Mouse (Mus musculus): ENCODE data around the gene Gm20741. TPM values are rescaled to one million over a fixed set of nuclear protein-coding genes. Genes with fewer than 3 reads are reported as not detected.

The Gm20741 gene
- polyA plus RNA-seq, 1 experiment, result not detected

DNA sequence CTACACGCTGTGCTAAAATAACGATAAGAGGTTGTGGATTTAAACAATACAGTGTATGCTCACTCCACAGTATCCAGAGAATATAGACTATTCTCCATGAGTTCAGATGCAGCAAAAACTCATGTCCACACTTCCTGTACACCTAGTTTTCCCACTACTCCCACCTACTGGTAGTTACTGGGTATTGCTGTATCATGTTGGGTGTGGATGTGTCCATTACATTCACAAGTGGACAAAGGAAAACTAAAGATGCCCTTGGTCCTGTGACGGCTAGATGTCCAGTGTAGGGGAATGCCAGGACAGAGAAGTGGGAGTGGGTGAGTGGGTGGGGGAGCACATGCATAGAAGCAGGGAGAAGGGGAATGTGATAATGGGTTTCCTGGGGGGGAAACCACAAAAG, 11.7 kb upstream of the Gm20741 start:
- Histone ChIP-seq H3K27me3 (ENCODE audit: control insufficient read depth, insufficient read depth, low read length, poor library complexity, severe bottlenecking) (no peaks in the 10 kb centered on the region), H3K36me3 (ENCODE audit: control insufficient read depth, insufficient read depth, low read length, poor library complexity, severe bottlenecking) (no peaks in the 10 kb centered on the region), H3K9ac (ENCODE audit: low read depth, poor library complexity, severe bottlenecking) (no peak overlapping the region), H3K4me3 (ENCODE audit: low read depth, low read length) (no peak overlapping the region), H3K9me3 (replicated peaks; ENCODE audit: control insufficient read depth, insufficient read depth, low read length, poor library complexity, severe bottlenecking) (no peaks in the 10 kb centered on the region), H3K27ac (ENCODE audit: insufficient read depth, low read length) (no peak overlapping the region), H3K4me1 (ENCODE audit: control insufficient read depth, insufficient read depth, low read length) (peaks cover 1% of the 10 kb centered on the region)
- TF ChIP-seq EP300 (IDR thresholded peaks at IDR 0.05; ENCODE audit: insufficient read depth, low read depth, low read length), result no peak
- no peak for TF ChIP-seq POLR2A (IDR thresholded peaks at IDR 0.05; ENCODE audit: insufficient read depth, low read length)
- TF ChIP-seq CTCF (IDR thresholded peaks at IDR 0.05; ENCODE audit: low read depth, low read length), result no peak

DNA sequence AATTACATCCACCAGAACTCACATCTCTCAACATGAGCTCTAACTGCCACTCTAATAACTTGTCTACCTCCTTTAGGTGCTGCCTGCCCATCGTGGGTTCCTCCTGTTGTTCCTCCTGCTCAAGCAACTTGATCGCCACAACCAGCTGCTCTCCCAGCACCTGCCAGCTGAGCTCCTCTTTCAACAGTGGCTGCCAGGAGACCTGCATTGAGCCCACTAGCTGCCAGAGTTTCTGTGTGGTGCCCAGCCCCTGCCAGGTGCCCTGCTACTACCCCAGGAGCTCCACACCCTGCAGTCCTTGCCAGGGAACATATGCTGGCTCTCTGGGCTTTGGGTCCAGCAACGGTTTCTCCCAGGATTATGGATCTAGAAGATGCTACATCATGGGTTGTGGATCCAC, 8.0 kb upstream of the Gm20741 start, which contains the start of gene Krtap15:
TSS of gene Krtap15 (plus strand) at position 150 of the 400 bp plus-strand sequence.
- no peaks in the 10 kb centered on the region for H3K27me3 ChIP-seq (ENCODE audit: control insufficient read depth, insufficient read depth, low read length, poor library complexity, severe bottlenecking)
- TF ChIP-seq EP300 (IDR thresholded peaks at IDR 0.05; ENCODE audit: insufficient read depth, low read depth, low read length), result no peak
- no peak for TF ChIP-seq CTCF (IDR thresholded peaks at IDR 0.05; ENCODE audit: low read depth, low read length)
- TF ChIP-seq POLR2A (IDR thresholded peaks at IDR 0.05; ENCODE audit: insufficient read depth, low read length), result no peak
- H3K4me3 ChIP-seq (ENCODE audit: low read depth, low read length), result no peak within 1 kb of the TSS
- peaks cover 1% of the 10 kb centered on the region for H3K4me1 ChIP-seq (ENCODE audit: control insufficient read depth, insufficient read depth, low read length)
- no peaks in the 10 kb centered on the region for H3K36me3 ChIP-seq (ENCODE audit: control insufficient read depth, insufficient read depth, low read length, poor library complexity, severe bottlenecking)
- no peak within 1 kb of the TSS for H3K27ac ChIP-seq (ENCODE audit: insufficient read depth, low read length)
- no peak within 1 kb of the TSS for H3K9ac ChIP-seq (ENCODE audit: low read depth, poor library complexity, severe bottlenecking)
- H3K9me3 ChIP-seq (replicated peaks; ENCODE audit: control insufficient read depth, insufficient read depth, low read length, poor library complexity, severe bottlenecking), result no peaks in the 10 kb centered on the region

GRCm38 (mm10) chr16:88786786-88787185, 25.2 kb downstream of the Gm20741 start:
- Histone ChIP-seq H3K27ac (ENCODE audit: insufficient read depth, low read length) (no peak overlapping the region), H3K27me3 (ENCODE audit: control insufficient read depth, insufficient read depth, low read length, poor library complexity, severe bottlenecking) (no peaks in the 10 kb centered on the region), H3K9me3 (replicated peaks; ENCODE audit: control insufficient read depth, insufficient read depth, low read length, poor library complexity, severe bottlenecking) (no peaks in the 10 kb centered on the region; the same call in 1 of the 2 replicates), H3K9ac (ENCODE audit: low read depth, poor library complexity, severe bottlenecking) (no peak overlapping the region), H3K36me3 (ENCODE audit: control insufficient read depth, insufficient read depth, low read length, poor library complexity, severe bottlenecking) (no peaks in the 10 kb centered on the region), H3K4me1 (ENCODE audit: control insufficient read depth, insufficient read depth, low read length) (no peaks in the 10 kb centered on the region), H3K4me3 (ENCODE audit: low read depth, low read length) (no peak overlapping the region)
- TF ChIP-seq CTCF (IDR thresholded peaks at IDR 0.05; ENCODE audit: low read depth, low read length) (no peak), POLR2A (IDR thresholded peaks at IDR 0.05; ENCODE audit: insufficient read depth, low read length) (no peak), EP300 (IDR thresholded peaks at IDR 0.05; ENCODE audit: insufficient read depth, low read depth, low read length) (no peak)

DNA sequence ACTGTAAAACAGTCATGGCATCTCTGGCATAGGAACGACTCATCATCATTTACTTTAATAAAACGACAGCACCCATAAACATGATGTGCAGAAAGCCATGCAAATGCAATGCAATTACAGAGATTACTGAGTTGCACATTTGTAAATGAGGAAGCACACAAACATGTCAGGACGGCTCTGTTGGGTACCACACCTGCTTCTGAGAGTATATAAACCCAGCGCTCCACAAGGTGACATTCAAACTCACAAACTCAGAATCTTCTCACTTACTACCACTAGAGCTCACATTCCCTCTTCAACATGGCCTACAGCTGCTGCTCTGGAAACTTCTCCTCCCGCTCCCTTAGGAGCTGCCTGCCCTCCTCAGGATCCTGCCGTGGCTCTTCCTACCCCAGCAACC, 34.4 kb downstream of the Gm20741 start, which contains the start of gene Gm5965:
TSS of gene Gm5965 (plus strand) at position 301 of the 400 bp plus-strand sequence.
- H3K36me3 ChIP-seq (ENCODE audit: control insufficient read depth, insufficient read depth, low read length, poor library complexity, severe bottlenecking), result no peaks in the 10 kb centered on the region
- no peaks in the 10 kb centered on the region; the same call in 1 of the 2 replicates for H3K27me3 ChIP-seq (ENCODE audit: control insufficient read depth, insufficient read depth, low read length, poor library complexity, severe bottlenecking)
- no peak within 1 kb of the TSS for H3K9ac ChIP-seq (ENCODE audit: low read depth, poor library complexity, severe bottlenecking)
- no peak within 1 kb of the TSS for H3K27ac ChIP-seq (ENCODE audit: insufficient read depth, low read length)
- no peaks in the 10 kb centered on the region for H3K9me3 ChIP-seq (replicated peaks; ENCODE audit: control insufficient read depth, insufficient read depth, low read length, poor library complexity, severe bottlenecking)
- no peak within 1 kb of the TSS for H3K4me3 ChIP-seq (ENCODE audit: low read depth, low read length)
- no peak for TF ChIP-seq POLR2A (IDR thresholded peaks at IDR 0.05; ENCODE audit: insufficient read depth, low read length)
- no peak for TF ChIP-seq CTCF (IDR thresholded peaks at IDR 0.05; ENCODE audit: low read depth, low read length)
- no peaks in the 10 kb centered on the region for H3K4me1 ChIP-seq (ENCODE audit: control insufficient read depth, insufficient read depth, low read length)

DNA sequence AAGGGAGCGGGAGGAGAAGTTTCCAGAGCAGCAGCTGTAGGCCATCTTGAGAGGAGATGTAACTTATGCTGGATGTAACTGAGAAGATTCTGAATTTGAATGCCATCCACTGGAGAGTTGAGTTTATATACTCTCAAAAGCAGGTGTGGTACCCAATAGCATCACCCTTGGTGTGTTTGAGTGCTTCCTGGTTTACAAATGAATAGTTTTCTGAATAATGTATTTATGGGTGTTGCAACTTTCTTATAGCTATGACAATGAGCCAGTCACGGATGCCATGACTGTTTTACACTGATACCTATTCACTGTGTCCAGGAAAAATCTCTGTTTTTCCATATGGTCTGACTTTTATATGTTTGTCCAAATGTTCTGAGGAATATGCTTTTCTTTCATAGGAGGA, 37.9 kb downstream of the Gm20741 start, which contains the start of gene 2310057N15Rik:
TSS of gene 2310057N15Rik (minus strand) at position 101 of the 400 bp plus-strand sequence.
- no peak within 1 kb of the TSS for H3K4me3 ChIP-seq (ENCODE audit: low read depth, low read length)
- H3K9me3 ChIP-seq (replicated peaks; ENCODE audit: control insufficient read depth, insufficient read depth, low read length, poor library complexity, severe bottlenecking), result no peaks in the 10 kb centered on the region
- TF ChIP-seq EP300 (IDR thresholded peaks at IDR 0.05; ENCODE audit: insufficient read depth, low read depth, low read length) (no peak), POLR2A (IDR thresholded peaks at IDR 0.05; ENCODE audit: insufficient read depth, low read length) (no peak), CTCF (IDR thresholded peaks at IDR 0.05; ENCODE audit: low read depth, low read length) (no peak)
- no peak within 1 kb of the TSS for H3K9ac ChIP-seq (ENCODE audit: low read depth, poor library complexity, severe bottlenecking)
- no peaks in the 10 kb centered on the region for H3K36me3 ChIP-seq (ENCODE audit: control insufficient read depth, insufficient read depth, low read length, poor library complexity, severe bottlenecking)
- H3K27me3 ChIP-seq (ENCODE audit: control insufficient read depth, insufficient read depth, low read length, poor library complexity, severe bottlenecking), result no peaks in the 10 kb centered on the region
- no peak within 1 kb of the TSS for H3K27ac ChIP-seq (ENCODE audit: insufficient read depth, low read length)
- H3K4me1 ChIP-seq (ENCODE audit: control insufficient read depth, insufficient read depth, low read length), result no peaks in the 10 kb centered on the region

Other genes with a start within 250 kb of the Gm20741 start
- not detected in 2 replicates for gene Cldn8, start 249.0 kb downstream of the Gm20741 start, polyA plus RNA-seq (2011; ENCODE audit: insufficient read depth, insufficient read length, low read depth, missing spikeins)
- not detected in 2 replicates for gene Krtap24-1, start 199.9 kb downstream of the Gm20741 start, polyA plus RNA-seq (2011; ENCODE audit: insufficient read depth, insufficient read length, low read depth, missing spikeins)
- gene 2310079G19Rik, start 184.6 kb downstream of the Gm20741 start, polyA plus RNA-seq (2011; ENCODE audit: insufficient read depth, insufficient read length, low read depth, missing spikeins), result not detected in 2 replicates
- gene Krtap26-1, start 164.4 kb downstream of the Gm20741 start, polyA plus RNA-seq (2011; ENCODE audit: insufficient read depth, insufficient read length, low read depth, missing spikeins), result not detected in 2 replicates
- gene Krtap27-1, start 140.5 kb downstream of the Gm20741 start, polyA plus RNA-seq (2011; ENCODE audit: insufficient read depth, insufficient read length, low read depth, missing spikeins), result not detected in 2 replicates
- gene 2310061N02Rik, start 104.3 kb downstream of the Gm20741 start, polyA plus RNA-seq (2011; ENCODE audit: insufficient read depth, insufficient read length, low read depth, missing spikeins), result not detected in 2 replicates
- gene Krtap13-1, start 83.4 kb downstream of the Gm20741 start, polyA plus RNA-seq (2011; ENCODE audit: insufficient read depth, insufficient read length, low read depth, missing spikeins), result not detected in 2 replicates
- gene Krtap13, start 60.6 kb downstream of the Gm20741 start, polyA plus RNA-seq (2011; ENCODE audit: insufficient read depth, insufficient read length, low read depth, missing spikeins), result not detected in 2 replicates
- gene 2310034C09Rik, start 53.4 kb downstream of the Gm20741 start, polyA plus RNA-seq (2011; ENCODE audit: insufficient read depth, insufficient read length, low read depth, missing spikeins), result not detected in 2 replicates
- gene 2310057N15Rik, start 38.0 kb downstream of the Gm20741 start, polyA plus RNA-seq (2011; ENCODE audit: insufficient read depth, insufficient read length, low read depth, missing spikeins), result not detected in 2 replicates
- not detected in 2 replicates for gene Gm5965, start 34.3 kb downstream of the Gm20741 start, polyA plus RNA-seq (2011; ENCODE audit: insufficient read depth, insufficient read length, low read depth, missing spikeins)
- gene Krtap15, start 8.0 kb upstream of the Gm20741 start, polyA plus RNA-seq (2011; ENCODE audit: insufficient read depth, insufficient read length, low read depth, missing spikeins), result not detected in 2 replicates
- gene Krtap14, start 13.9 kb upstream of the Gm20741 start, polyA plus RNA-seq (2011; ENCODE audit: insufficient read depth, insufficient read length, low read depth, missing spikeins), result not detected in 2 replicates
- gene Krtap19-1, start 57.2 kb upstream of the Gm20741 start, polyA plus RNA-seq (2011; ENCODE audit: insufficient read depth, insufficient read length, low read depth, missing spikeins), result not detected in 2 replicates
- gene Krtap19-2, start 62.0 kb upstream of the Gm20741 start, polyA plus RNA-seq (2011; ENCODE audit: insufficient read depth, insufficient read length, low read depth, missing spikeins), result not detected in 2 replicates
- not detected in 2 replicates for gene Krtap19-3, start 65.8 kb upstream of the Gm20741 start, polyA plus RNA-seq (2011; ENCODE audit: insufficient read depth, insufficient read length, low read depth, missing spikeins)
- not detected in 2 replicates for gene Krtap19-4, start 72.9 kb upstream of the Gm20741 start, polyA plus RNA-seq (2011; ENCODE audit: insufficient read depth, insufficient read length, low read depth, missing spikeins)
- not detected in 2 replicates for gene Krtap19-5, start 84.2 kb upstream of the Gm20741 start, polyA plus RNA-seq (2011; ENCODE audit: insufficient read depth, insufficient read length, low read depth, missing spikeins)
- not detected in 2 replicates for gene Krtap19-9b, start 120.0 kb upstream of the Gm20741 start, polyA plus RNA-seq (2011; ENCODE audit: insufficient read depth, insufficient read length, low read depth, missing spikeins)
- not detected in 2 replicates for gene Krtap16-3, start 150.7 kb upstream of the Gm20741 start, polyA plus RNA-seq (2011; ENCODE audit: insufficient read depth, insufficient read length, low read depth, missing spikeins)
- gene Krtap22-2, start 198.5 kb upstream of the Gm20741 start, polyA plus RNA-seq (2011; ENCODE audit: insufficient read depth, insufficient read length, low read depth, missing spikeins), result not detected in 2 replicates
- gene Gm10229, start 203.1 kb upstream of the Gm20741 start, polyA plus RNA-seq (2011; ENCODE audit: insufficient read depth, insufficient read length, low read depth, missing spikeins), result not detected in 2 replicates
- not detected in 2 replicates for gene Krtap6-1, start 219.5 kb upstream of the Gm20741 start, polyA plus RNA-seq (2011; ENCODE audit: insufficient read depth, insufficient read length, low read depth, missing spikeins)
- not detected in 2 replicates for gene Gm10228, start 229.3 kb upstream of the Gm20741 start, polyA plus RNA-seq (2011; ENCODE audit: insufficient read depth, insufficient read length, low read depth, missing spikeins)
- not detected in 2 replicates for gene Krtap6-5, start 235.7 kb upstream of the Gm20741 start, polyA plus RNA-seq (2011; ENCODE audit: insufficient read depth, insufficient read length, low read depth, missing spikeins)

Measured in ES-Bruce4 (cell line).